Mouse (Mus musculus) layer of hippocampus, postnatal 14 days (tissue): ENCODE measurements around the gene Thsd4. TPM values are rescaled to one million over a fixed set of nuclear protein-coding genes. Genes with fewer than 3 reads are reported as not detected.

ENCODE experiments used
- DNase-seq, 2 experiments: peaks; one replicate each; pipeline ENCODE4 v3.0.0; 2021 to 2022; ENCODE audit warnings: low spot score in 2 of 2, mixed read lengths in 1 of 2
- total RNA-seq, 2 experiments: library from RNA; stranded (reverse); gene quantifications; 2 replicates each; pipeline ENCODE4 v1.2.3; 2021

The Thsd4 gene
- total RNA-seq, 2 experiments from 2014 or later = 36.4 to 37.8 TPM

DNA sequence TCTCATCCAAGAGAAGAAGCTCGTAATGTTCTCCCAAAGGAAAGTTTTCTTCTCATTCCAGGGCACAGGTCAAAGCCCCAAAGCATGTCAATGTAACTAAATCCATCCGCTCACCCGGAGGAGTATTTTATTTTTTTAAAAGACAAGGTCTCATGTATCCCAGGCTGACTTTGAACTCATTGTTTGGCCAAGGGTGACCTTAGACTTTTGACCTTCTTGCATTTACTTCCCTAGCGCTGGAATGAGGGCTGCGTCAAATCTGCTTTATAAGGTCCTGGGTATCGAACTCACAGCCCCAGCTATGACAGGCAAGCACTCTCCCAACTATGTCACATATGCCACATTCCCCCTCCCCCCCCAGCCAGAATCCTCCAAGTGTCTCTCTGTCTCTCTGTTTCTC lies 137.1 kb downstream of the Thsd4 start:
- DNase-seq = no peak

DNA sequence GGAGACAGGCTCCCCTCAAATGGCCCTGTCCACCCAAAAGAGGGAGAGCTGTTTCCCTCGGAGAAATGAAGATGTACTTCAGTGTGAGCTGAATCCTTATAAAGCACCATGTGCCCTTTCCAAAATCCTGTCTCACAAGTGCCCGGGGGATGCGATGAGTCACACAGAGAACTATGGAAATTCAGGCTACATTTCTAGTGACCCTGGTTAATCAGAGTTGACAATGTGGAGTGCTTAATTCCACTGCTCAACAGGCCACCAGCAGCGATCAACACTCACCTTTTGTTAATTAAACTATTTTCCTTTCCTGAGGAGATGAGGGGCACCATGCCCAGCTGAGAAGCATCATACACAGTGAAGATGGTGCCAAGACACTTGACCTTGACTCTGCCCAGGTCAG lies 138.9 kb downstream of the Thsd4 start:
- DNase-seq = no peak

DNA sequence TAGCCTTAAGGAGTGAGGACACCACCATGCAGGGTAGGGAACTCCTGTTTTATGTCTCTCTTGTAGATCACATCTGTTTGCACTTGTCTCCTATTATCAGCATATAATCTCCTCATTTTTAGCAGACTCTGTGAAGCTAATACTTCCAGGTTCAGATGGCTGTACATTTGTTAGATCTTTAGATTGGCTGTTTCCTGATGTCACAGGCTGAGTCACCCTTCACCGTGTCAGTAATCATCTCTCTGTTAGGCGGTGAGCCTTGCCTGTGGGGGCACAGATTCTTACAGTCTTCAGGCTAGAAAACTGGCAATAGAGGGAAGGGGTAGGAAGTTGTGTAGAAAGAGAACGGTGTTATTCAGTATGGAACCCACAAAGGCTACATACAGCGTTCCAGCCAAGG lies 139.3 kb downstream of the Thsd4 start:
- no peak for DNase-seq

DNA sequence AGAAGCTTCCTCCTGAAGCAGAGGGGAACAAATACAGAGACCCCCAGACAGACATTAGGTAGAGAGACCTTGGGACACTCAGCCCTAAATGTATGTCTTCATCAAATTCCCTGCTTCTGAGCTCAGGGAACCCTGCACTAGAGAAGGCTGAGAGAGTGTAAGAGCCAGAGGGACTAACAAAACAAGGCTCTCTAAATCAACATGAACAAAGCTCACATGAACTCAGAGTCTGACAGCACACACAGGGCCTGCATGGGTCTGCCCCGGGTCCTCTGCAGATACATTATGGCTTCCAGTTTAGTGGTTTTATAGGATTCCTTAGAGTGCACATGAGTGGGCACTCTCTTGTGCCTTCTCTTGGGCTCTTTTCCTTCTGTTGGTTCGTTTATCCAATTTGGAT lies 140.8 kb downstream of the Thsd4 start:
- no peak for DNase-seq

DNA sequence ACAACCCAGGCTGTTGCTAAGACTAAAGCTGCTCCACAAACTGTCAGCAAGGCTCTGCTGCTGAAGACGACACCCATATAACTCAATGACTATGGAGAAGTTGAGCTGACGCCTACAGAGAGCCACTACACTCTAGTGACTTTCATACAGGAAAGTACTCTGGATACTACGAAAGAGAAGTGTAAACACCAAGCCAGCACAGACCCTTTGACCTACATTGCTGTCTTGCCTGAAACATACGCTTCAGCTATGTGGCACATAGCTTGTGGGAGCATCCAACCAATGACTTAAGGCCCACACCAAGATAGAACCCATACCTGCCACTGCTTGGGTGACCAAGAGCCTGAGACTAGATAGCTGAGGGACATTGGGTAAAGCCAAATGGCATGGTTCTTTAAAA lies 141.3 kb downstream of the Thsd4 start:
- no peak for DNase-seq

DNA sequence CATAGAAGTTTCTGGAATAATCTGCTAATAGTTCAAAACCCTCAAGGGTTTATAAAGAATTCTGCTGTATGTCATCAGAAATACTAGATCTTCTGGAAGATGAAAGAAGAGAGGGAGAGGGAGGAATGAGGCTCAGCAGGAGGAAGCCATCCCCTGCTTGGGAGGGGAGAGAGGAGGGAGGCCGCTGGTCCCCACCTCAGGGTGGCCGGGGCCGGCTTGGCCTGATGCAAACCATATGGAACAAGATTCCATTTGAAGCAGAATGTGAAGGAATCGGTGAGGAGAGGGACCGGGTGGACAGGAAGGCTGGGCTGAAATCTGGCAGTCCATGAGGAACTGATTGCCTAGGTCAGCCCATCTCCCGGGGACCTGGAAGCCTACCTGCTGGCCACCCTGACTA lies 143.6 kb downstream of the Thsd4 start:
- no peak for DNase-seq

DNA sequence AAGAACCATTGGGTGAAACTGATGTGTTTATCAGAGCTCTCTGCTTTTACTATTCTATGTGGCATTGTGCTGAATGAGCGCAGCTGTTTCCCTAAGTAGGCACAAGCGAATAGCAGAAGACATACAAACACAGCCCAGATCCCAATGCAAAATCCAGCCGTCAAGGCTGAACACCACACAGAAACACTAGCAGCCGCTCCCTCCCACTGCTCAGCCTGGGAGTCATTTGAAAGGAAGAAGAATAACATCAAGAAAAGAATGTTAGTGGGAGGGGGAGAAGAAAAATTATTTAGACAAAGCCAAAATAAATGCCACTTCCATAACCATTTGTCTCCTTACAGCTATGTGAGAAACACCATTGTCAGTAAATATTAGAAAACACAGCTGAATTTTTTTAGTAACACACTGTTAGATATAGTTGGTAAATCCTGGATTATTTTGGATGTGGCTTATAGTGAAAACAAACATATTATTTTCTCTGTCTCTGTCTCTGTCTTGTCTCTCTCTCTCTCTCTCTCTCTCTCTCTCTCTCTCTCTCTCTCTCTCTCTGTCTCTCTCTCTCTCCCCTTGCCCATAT lies 148.6 kb downstream of the Thsd4 start:
- DNase-seq = peak; percentile 22 to 44

DNA sequence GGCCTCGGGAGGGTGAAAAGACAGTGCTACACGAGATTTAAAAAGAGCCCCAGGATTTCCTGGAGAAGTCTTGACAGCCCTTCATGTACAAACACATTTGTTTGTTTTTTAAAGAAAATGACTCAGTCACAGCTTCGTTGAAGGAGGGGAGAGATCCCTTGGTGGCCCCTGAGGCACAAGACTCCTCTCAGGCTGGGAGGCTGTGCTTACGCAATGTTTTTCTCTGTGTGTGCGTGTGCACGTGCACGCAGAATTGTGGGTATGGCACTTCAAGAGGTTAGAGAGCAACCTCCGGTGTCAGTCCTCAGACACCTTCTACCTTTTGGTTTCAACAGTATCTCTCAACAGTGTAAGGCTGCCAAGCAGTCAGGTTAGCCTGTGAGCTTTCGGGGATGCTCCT lies 153.3 kb downstream of the Thsd4 start:
- DNase-seq = no peak

DNA sequence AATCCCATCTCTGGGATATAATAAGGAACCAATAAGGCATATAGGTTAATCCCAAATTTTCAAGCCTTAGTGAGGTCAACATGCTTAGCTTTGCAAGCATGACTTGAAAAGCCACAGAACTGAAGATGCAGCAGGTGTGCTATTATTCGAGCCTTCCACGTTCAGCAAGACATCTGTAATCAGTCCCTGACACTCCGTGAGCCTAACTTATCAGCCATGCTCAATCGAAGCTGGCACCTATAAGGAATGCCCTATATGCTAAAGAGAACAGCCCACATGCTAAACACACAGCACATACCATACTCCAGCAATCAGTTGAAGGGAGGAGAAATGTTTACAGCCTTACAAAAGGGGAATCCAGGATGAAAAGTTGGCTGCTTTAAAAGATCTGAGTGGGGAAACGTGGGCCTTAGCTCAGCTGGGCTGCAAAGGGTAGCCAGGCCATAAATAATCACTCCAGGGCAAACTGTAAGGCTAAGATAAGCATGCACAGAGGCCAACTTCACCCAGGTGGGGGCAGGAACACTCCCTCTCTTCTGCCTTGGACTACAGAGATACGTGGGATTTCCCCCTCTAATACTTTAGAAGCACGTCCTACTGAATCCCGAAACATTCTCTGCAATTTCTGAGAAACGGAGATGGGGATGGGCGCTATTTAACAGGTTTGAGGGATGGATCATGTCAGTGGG lies 154.1 kb downstream of the Thsd4 start:
- no peak for DNase-seq

DNA sequence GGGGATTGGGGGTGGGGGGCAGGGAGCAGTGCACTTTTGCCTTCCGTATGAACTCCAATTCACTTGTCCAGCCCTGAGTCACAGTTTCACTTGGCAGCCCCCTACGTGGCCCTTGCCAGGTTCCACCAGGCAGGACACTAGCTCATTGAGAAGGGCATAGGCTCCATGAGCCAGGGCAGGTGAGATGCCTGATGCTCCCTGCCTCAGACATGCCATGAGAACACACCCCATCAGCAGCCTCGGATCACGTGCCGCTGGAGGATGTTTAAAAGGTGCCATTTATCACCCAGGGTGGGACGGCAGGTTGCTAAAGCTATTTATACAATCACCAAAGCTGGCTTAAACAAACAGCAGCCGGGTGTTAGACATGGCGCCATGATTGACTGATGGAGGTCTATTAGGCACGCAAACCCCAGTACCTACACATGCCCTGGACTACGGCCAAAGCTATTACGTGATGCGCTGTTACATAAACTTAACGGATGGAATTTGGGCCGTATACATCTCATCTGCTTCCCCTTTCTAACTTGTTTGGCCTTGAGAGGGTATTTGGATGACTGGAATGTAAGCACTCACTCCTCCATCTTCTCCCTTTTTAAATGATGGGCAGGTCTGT lies 157.6 kb downstream of the Thsd4 start:
- DNase-seq = no peak

DNA sequence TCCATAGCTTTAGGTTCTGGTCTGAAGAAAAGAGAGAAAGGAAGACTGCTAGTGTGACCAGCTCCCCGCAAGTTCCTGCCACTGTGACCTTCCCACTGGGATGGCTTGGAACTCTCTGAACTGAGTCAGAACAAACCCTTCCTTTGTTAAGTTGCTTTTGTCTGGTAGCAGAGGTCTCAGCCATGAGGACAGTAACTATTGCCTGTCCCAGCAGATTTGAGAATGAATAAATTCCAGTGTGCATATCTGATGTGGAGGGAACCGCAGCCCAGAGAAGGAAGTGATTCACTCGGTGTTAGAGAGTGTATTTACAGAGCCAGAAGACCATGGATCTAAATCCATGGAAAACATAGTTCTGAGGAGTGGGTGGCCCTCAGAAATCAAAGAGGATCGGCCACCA lies 169.5 kb downstream of the Thsd4 start:
- no peak for DNase-seq

DNA sequence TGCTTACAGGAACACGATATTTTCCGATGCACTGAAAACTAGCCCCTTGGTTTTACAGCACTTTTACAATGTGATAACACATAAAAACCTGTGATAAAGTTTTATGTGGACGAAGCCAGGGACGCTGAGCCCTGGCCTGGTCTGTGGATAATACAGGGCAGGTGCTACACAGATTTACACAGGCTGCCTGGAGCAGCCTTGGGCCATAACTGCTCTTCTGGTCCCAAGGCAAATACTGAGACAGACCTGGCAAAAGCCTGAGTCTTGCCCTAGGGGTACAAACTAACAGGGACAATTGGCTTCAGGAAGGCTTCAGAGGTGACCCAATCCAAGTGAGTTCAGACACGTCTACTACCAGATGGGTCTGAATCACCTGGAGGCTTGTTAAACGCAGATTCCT lies 170.7 kb downstream of the Thsd4 start:
- DNase-seq = no peak

DNA sequence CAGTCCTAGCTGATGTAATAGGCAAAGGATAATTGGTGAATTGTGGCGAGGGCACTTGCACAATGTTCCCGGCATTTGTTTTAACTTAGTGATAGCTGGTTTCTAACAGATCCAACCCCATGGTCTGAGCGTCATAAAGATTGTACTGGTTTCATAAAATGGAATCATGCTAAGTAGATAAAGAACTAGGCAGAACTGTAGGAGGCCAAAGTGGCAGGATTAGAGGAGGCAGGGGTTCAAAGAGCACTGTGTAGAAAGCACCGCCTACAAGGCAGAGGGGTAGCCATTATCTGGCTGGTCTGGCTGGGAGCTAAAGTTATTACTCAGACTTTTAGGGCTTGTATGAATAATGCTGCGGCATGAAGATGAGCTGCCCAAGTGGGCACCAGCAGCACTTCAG lies 185.7 kb downstream of the Thsd4 start:
- no peak for DNase-seq

DNA sequence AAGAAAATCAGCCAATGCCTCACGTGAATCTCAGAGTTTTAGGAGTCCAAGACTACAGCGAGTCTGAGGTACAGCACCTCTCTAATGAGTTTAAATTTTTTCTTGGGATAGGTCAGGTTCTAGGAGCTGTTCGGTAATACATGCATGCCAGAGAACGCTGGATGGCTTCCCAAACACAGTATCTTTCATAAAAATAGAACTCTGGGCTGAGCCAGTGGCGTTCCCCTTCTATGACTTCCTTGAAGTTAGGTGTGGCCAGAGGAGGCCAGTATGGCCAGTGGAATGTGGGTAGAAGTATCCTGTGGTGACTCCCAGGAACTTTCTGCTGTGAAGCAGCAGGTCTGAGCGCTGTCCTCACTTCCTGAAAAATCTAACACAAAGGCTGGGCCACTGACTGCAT lies 186.4 kb downstream of the Thsd4 start:
- DNase-seq = no peak

DNA sequence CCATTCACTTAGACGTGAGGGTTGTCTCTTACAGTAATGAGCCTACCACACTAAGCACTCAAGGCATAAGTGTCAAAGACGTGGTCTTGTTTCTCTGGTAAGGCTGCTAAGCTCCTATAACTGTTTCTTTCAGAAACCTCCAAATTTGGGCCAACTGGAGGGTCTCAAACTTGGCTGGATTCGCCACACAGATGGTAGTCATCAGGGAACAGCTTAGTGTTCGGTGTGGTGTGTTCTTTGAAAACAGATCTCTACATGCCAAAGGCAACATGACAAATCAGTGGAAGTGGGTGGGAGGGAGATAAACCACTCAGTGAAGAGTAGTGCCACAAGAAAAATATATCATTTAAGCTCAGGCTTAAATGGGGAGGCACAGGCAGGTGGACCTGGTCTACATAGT lies 191.9 kb downstream of the Thsd4 start:
- peak; percentile 25 to 60 for DNase-seq

DNA sequence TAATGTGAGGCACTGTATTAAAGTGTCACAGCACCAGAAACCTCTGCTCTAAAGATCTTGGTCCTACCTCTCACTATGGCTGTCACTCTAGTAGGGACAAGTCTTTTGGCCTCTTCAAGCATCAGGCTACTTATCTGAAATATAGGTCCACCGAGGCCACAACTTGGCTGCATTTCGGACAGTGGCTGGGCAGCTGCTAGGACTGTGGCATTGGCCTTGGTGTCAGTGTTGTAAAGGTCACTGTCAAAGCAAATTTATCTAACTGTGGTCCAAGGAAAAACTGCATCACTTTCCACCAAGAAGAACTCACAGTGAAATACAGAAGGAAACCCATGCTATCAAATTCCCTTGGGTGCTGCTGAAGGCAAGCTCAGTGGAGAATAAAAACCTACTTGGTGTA lies 197.1 kb downstream of the Thsd4 start:
- DNase-seq = no peak

DNA sequence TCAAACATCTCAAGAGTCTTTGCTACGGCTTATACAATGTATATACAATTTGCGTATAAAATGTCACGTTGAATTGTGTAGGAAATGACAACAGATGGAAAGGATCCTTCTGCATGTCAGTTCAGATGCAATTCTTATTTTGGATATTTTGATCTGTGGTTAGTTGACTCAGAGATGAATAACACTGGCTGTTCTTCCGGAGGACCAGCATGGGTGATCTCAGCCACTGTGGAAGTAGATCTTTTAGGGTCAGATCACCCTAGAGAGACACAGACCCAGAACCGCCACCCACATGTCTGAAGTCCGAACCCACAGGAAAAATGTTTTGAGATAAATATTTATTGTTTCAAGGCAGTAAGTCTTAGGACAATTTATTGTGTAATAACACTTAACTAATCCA lies 198.4 kb downstream of the Thsd4 start:
- DNase-seq = no peak

DNA sequence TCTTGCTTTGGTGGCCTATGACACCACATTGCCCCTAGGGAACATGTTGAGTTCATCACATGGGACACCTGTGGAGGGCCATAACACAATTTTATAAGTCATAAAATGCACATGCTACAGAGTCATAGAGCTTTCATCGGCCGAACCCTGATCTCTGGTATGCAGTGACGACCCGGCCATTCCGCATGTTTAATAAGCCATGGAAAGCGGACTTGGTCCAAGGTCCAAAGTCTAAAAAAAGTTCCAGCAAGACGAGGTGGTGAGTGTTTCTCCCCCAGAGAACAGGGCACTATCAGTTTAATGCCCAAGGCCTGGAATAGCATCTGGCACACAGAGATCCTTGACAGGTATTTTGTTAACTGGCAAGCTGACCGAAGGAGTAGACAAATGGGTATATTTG lies 204.6 kb downstream of the Thsd4 start:
- DNase-seq = no peak

DNA sequence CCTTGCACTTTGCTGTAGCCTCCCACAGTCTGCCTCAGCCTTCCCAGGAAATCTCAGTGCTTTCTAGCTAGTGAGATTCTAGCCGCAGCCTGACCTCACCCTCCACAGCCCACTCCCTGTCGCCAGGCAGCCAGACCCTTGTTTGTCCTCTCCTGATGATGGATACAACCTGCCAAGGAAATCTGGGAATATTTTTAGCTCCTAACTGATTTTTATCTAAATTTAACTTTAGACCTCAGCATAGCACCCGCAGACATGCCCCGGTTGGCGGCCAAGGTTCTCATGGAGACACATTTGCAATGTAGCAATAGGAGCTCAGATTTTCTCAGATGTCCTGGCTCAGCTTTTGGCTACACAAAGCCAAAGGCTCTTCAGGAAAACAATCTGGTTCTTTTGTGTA lies 205.3 kb downstream of the Thsd4 start:
- DNase-seq = peak in 1 of 2 experiments; percentile 27

DNA sequence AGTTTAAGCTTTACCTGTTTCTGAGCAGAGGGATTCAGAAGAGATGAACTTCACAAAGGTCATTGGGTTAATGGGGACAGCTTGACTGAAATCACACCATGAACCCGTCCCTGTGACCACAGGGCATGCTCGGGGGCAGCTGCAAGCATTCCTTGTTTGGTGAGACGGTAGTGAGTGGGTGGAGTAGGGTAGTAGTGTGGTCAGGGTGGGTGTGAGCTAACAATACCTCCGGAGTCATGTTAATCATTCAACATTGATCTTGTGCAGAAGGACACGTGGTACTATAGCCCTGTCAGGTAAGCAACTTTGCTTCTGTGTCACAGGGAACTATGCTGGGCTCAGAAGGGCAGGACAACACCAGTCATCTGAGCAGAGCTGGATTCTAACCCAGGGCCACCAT lies 206.3 kb downstream of the Thsd4 start:
- DNase-seq = no peak

DNA sequence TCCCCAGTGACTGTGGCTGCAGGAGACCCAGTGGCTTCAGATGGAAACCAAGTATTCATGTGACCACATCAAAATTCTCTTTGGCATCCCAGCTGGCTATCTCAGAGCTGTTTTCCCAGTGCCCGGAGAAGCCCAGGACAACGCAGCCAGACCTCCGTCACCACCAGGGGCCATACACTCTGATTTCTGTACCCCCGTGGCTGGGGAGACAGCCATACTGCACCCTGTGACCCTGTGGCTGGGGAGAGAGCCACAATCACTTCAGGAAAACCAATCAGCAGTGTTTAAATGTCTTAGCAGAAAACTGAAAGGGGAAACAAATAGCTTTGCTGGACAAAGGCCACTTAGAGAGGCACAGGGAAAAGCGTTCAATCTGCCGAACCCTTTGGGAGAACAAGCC lies 208.2 kb downstream of the Thsd4 start:
- DNase-seq = no peak

DNA sequence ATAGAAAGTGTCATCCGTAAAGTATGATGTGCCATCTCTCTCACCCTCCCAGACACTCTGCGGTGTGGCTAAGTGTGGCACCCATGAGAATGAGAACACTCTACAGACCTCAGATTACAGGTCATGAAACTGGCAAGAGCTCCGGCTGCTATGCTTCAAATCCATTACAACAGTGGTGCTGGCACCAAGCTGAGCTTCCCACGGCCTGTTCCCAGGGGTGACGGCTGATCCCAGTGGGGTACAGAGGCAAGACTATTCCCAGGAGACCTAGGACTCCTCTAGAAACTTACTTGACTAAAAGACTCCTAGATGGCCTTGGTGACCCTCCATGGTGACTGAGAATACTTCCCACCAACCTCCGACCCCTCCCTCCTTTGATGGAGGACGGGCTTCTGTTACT lies 209.2 kb downstream of the Thsd4 start:
- DNase-seq = no peak

DNA sequence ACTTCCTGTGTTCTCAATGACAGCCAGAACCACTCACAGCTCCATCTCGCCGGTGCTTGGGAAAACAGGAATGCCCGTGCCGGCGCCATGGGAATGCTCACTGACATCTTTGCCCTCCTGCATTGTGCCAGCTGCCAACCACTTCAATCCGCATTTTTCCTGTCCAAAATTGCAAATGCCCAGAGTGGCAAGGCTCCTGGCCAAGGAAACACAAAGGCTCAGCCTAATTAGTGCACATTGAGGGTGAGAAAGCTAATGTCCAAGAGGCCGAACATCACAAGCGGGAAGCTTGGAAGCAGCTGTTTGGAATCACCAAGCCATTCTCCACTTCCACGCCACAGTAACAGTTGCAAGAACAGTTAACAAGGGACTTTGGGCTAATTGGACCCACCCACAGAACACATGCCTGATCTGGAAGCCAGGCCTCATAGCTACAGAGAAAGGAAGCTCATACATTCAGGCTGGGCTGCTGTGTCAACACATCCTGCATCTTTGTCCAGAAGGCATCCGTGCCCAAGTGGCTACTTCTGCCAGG lies 210.2 kb downstream of the Thsd4 start:
- DNase-seq = peak; percentile 45 to 80
